Mouse (Mus musculus) brain, embryonic 14.5 days (tissue): Measurements from ENCODE around the gene Acacb. TPM values are rescaled to one million over a fixed set of nuclear protein-coding genes. Genes with fewer than 3 reads are reported as not detected.

Source experiments
- DNase-seq: peaks from one replicate; pipeline ENCODE4 v3.0.0-alpha.2; 2011; ENCODE audit warnings: low read depth
- CTCF ChIP-seq: fragments of 200-500 bp; IDR thresholded peaks from 2 replicates; pipeline ENCODE4 v1.5.1; 2012; ENCODE audit warnings: inconsistent platforms, mild to moderate bottlenecking, moderate library complexity, borderline replicate concordance; ENCODE audit not compliant: insufficient read depth, insufficient read length; ENCODE audit errors: extremely low read depth
- POLR2A ChIP-seq: fragments of 200-500 bp; IDR thresholded peaks from 2 replicates; pipeline ENCODE4 v1.6.1; 2012; ENCODE audit warnings: mild to moderate bottlenecking, inconsistent platforms, borderline replicate concordance; ENCODE audit not compliant: poor library complexity, insufficient read depth, insufficient read length, severe bottlenecking; ENCODE audit errors: extremely low read depth
- polyA plus RNA-seq: library from polyadenylated mRNA; depleted of rRNA; stranded (reverse); fragments of >200 nt; gene quantifications from 2 replicates; pipeline ENCODE4 v1.2.3, GENCODE M21; 2012

Acacb gene
- polyA plus RNA-seq, 1 experiment = 5.3 TPM

GRCm38 (mm10) chr5:114137481-114138276, 8.7 kb upstream of the Acacb start:
- no peak for TF ChIP-seq POLR2A
- no peak for TF ChIP-seq CTCF
- DNase-seq = no peak

DNA sequence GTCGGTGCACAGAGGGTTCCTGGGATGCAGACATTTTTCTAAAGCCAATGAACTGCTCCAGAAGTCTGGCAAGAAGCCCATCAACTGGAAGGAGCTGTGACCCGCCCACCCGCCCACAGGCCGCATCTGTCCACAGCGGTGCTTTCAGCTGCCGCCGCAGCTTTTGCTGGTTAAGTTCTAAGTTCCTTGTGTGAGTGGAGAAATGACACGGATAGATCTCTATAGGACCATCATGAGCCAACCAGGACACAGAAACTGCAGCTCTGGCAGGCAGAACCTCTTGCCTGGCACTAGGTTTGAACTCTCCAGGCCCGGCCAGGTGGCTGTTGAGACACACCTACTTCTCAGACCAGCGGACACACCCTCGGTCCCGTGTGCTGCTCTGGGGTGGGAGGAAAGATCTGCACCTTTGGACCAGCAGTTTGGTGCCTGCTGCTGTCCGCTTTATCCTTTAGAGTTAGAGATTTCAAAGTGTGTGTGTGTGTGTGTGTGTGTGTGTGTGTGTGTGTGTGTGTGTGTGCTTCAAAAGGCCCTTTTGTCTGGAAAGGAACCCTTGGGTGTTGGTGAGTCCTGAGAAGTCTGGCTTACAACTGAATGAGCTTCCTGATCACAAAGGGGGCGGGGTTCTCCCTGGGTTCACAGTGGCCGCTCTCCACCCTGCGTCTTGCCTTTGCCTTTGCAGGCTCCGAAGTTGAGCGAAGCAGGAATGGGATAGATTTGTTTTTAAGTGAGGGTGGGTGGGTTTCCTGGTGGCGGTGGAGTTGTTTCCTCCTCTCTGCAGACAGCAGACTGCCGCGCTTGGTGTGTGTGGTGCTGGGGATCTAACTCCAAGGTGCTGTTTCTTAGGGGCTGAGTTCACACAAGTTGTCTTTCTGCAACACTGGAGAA, 7.8 kb upstream of the Acacb start:
- DNase-seq = peak; percentile 65
- TF ChIP-seq CTCF (no peak), POLR2A (no peak)

DNA sequence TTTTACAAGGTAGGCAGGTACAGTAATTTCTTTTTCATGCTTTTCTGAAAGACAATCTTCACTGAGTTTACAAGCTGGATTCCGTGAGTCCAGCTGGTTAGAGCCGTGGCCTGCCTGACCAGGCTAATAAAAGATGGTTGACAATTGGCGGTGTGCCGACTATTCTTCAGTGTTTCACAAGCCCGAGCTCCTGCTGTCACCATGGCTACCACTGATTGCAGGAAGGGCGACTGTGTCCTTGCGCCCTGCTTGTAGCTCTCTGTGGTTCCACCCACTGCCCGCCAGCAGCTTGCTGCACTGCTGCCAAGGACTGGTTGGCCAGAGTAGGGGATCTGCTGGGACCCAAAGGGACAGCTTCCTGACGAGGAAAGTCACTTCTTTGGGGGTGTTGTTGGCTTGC, 7.2 kb upstream of the Acacb start:
- TF ChIP-seq CTCF (no peak), POLR2A (no peak)

GRCm38 (mm10) chr5:114147043-114147972, 973 bp downstream of the Acacb start:
- DNase-seq = no peak
- no peak for TF ChIP-seq CTCF
- TF ChIP-seq POLR2A = no peak

More for the DNA sequence above, 7.2 kb upstream of the Acacb start:
- DNase-seq = peak; percentile 97

DNA sequence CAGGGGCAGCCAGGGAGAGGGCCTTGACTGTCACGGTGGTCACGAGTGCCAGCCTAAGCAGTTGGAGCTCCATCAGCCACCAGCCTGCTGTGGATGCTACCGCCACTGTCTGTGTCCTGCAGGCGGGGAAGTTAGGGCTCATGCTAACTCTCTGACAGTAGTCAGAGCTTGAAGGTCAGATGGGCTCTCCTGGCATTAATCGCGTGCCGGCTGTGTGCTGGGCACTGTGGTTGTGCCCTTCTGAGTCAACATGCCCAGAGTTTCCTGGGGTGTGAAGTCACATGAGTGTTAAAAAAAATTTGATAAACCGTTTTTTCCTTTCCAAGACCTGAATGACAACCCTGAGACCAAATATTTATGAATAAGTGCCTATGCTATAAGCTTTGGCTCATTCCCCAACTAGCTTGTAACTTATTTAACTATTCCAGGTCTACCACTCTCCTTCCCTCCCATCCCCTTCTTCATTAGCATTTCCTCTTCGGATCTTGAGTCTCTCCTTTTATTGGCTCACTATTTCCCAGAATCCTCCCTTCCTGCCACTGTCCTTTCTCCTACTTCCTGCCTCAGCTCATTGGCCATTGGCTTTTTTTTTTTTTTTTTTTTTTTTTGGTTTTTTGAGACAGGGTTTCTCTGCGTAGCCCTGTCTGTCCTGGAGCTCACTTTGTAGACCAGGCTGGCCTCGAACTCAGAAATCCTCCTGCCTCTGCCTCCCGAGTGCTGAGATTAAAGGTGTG, 6.2 kb downstream of the Acacb start:
- DNase-seq = no peak
- TF ChIP-seq POLR2A (no peak), CTCF (no peak)

- DNase-seq = peak; percentile 64
- TF ChIP-seq POLR2A = no peak
- TF ChIP-seq CTCF = peak; percentile 63
Measured at GRCm38 (mm10) chr5:114153490-114153889, 7.2 kb downstream of the Acacb start.

DNA sequence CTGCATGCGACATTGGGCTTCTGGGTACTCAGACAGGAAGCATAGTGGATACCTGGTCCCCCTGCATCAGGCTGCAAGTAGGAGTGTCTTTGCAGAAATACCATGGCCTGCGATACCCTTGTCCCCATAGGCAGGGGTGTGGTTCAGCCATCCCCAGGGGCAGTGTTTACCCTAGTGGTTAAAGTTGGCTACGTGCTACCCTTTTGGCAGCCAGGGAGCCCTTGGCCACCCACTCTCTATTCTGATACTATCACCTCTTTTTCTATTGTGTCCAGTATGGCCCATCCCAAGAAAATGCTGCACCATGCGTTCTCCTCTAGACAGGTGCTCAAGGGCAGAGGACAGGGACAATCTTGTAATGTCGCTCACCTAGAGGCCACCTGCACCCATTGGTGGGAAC, 8.4 kb downstream of the Acacb start:
- no peak for DNase-seq
- TF ChIP-seq POLR2A = no peak

- no peak for DNase-seq
- TF ChIP-seq CTCF (no peak), POLR2A (no peak)
Measured at GRCm38 (mm10) chr5:114155168-114155933, 9.0 kb downstream of the Acacb start.

DNA sequence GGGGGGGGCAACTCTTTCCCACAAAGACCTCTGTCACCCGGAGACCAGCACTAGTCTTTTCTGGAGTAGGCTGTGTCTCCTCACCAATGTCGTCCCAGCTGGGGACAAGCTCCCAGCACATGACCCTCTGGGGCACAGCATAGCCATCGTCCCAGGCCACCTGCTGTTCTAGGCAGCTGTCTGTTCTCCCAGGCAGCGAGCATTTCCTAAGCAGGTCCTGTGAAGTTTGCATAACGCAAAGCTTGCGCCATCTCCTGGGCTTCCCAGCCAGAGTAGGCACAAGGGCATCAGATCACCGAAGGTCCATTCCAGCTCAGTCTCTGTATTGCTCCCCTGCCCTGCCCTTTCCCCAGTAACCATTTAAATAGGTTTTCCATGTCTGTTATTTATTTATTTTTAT, 10.9 kb downstream of the Acacb start:
- no peak for DNase-seq
- TF ChIP-seq POLR2A (no peak), CTCF (no peak)

GRCm38 (mm10) chr5:114161424-114161823, 15.1 kb downstream of the Acacb start:
- no peak for DNase-seq
- TF ChIP-seq POLR2A (no peak), CTCF (no peak)
